Mouse (Mus musculus): Measurements from ENCODE around the gene Gak.

DNA sequence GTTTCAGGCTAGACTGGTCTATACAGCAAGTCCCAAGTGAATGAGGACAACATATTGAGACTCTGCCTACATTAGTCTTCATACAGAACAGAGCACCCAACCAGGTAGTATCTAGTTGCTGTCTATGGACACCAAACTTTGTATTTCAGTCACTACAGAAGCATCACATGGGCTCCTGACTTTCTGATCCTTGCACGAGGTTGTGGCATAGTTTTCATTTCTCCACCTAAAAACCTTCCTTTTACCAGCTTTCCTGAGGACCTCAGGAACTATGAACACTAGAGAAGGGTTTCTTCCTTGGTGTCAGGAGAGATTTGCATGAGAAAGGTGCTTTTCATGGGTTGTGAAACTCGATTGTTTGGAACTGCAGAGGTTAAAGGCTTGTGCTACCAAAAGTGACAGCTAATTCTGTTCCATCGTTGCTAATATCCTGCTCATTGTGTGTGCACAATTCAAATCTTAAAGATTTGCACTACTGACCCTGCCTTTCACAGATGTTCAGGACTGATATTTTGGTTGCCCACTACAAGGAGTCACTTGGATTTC is 38.9 kb upstream of the Gak start:
- no peak for TF ChIP-seq FLI1 (IDR thresholded peaks at IDR 0.05; ENCODE audit: low read length)
- no peak for TF ChIP-seq GATA1 (IDR thresholded peaks at IDR 0.05; ENCODE audit: borderline replicate concordance, low read length)
